Mouse (Mus musculus) left cerebral cortex, postnatal 14 days (tissue): ENCODE data around the gene Gpkow. TPM values are rescaled to one million over a fixed set of nuclear protein-coding genes. Genes with fewer than 3 reads are reported as not detected.
A peak's percentile ranks its signal among the peaks of the same experiment; 100 is the strongest.
"Not testable (repeated sequence)": the region's sequence is repeated elsewhere in the genome, so short reads cannot be mapped to it uniquely, and the experiment has no call there.

Experiments
- DNase-seq, 2 experiments: peaks; one replicate each; pipeline ENCODE4 v3.0.0; 2021 to 2022; ENCODE audit warnings: low spot score in 2 of 2, mixed read lengths in 1 of 2
- intact Hi-C: fragments of 180-260 bp; cut with DNase I; formaldehyde crosslinking; loops from one replicate; pipeline ENCODE4 v1.15.1; 2025
- total RNA-seq, 2 experiments: library from RNA; stranded (reverse); gene quantifications; 2 replicates each; pipeline ENCODE4 v1.2.3; 2021

Gpkow gene
- total RNA-seq, 2 experiments from 2014 or later: 33.7 to 34.6 TPM

GRCm38 (mm10) chrX:7739336-7740081 lies 42.6 kb downstream of the Gpkow start:
- peak in 1 of 2 experiments; percentile 37 for DNase-seq
- intact Hi-C loops: loop anchor here (5.0 kb wide), 1 partner anchor 38 kb away; no protein-coding TSS in a partner anchor

- intact Hi-C loops: no loop called here
- no peak for DNase-seq
These were observed 43.3 kb downstream of the Gpkow start for GRCm38 (mm10) chrX:7740082-7740819.

GRCm38 (mm10) chrX:7741103-7741502 lies 44.2 kb downstream of the Gpkow start:
- intact Hi-C loops: no loop called here

GRCm38 (mm10) chrX:7743470-7743869 lies 46.5 kb downstream of the Gpkow start:
- intact Hi-C loops: no loop called here
- DNase-seq: no peak

More at GRCm38 (mm10) chrX:7741103-7741502, 44.2 kb downstream of the Gpkow start:
- DNase-seq: no peak

- intact Hi-C loops: no loop called here
- DNase-seq: no peak
These were observed 48.0 kb downstream of the Gpkow start for GRCm38 (mm10) chrX:7744940-7745339.

- DNase-seq: no peak
- intact Hi-C loops: no loop called here
These were observed 48.5 kb downstream of the Gpkow start for GRCm38 (mm10) chrX:7745429-7745828.

- intact Hi-C loops: no loop called here
- DNase-seq: peak; percentile 63 to 76
These were observed 53.6 kb downstream of the Gpkow start, which contains the start of gene Ccdc120 for GRCm38 (mm10) chrX:7750432-7751116. Gene Ccdc120, minus strand, starts transcription at chrX:7750905.

- DNase-seq, intact Hi-C loops: not testable (repeated sequence)
These were observed 56.7 kb downstream of the Gpkow start for GRCm38 (mm10) chrX:7753627-7754026.

Other genes with a start within 250 kb of the Gpkow start
- gene Foxp3, start 123.5 kb upstream of the Gpkow start, total RNA-seq: not detected
- gene Ppp1r3f, start 122.8 kb upstream of the Gpkow start, total RNA-seq: 10 to 100 TPM; 16.4 to 16.7 TPM
- 10 to 100 TPM; 26.2 to 26.3 TPM for gene Ccdc22, start 91.6 kb upstream of the Gpkow start, total RNA-seq
- gene Cacna1f, start 90.0 kb upstream of the Gpkow start, total RNA-seq: under 1 TPM in 1 of 2 experiments, not detected in 1; 0.19 TPM
- 1,000 to 10,000 TPM; 2,344 to 2,346 TPM for gene Syp, start 58.7 kb upstream of the Gpkow start, total RNA-seq
- gene Prickle3, start 39.9 kb upstream of the Gpkow start, total RNA-seq: 1 to 10 TPM; 1.3 to 1.8 TPM
- gene Plp2, start 25.7 kb upstream of the Gpkow start, total RNA-seq: 10 to 100 TPM in 1 of 2 experiments, 1 to 10 TPM in 1; 9.1 to 12.4 TPM
- gene Magix, start 15.9 kb upstream of the Gpkow start, total RNA-seq: under 1 TPM; 0.11 to 0.15 TPM
- gene Wdr45, start 17.2 kb downstream of the Gpkow start, total RNA-seq: 10 to 100 TPM; 44.9 to 53.6 TPM
- not detected for gene Gm45208, start 25.1 kb downstream of the Gpkow start, total RNA-seq
- gene Praf2, start 31.3 kb downstream of the Gpkow start, total RNA-seq: 100 to 1,000 TPM; 102 to 110 TPM
- 10 to 100 TPM; 23.1 to 23.8 TPM for gene Ccdc120, start 53.8 kb downstream of the Gpkow start, total RNA-seq
- 10 to 100 TPM; 35.9 to 37.3 TPM for gene Tfe3, start 65.4 kb downstream of the Gpkow start, total RNA-seq
- 10 to 100 TPM; 83.3 to 92.9 TPM for gene Gripap1, start 92.6 kb downstream of the Gpkow start, total RNA-seq
- 1 to 10 TPM; 9.7 TPM for gene Kcnd1, start 125.2 kb downstream of the Gpkow start, total RNA-seq
- 10 to 100 TPM; 61.1 to 68.2 TPM for gene Otud5, start 144.2 kb downstream of the Gpkow start, total RNA-seq
- 10 to 100 TPM; 53.9 to 56.1 TPM for gene Pim2, start 181.1 kb downstream of the Gpkow start, total RNA-seq
- 10 to 100 TPM; 46.3 to 56.3 TPM for gene Slc35a2, start 186.9 kb downstream of the Gpkow start, total RNA-seq
- gene Pqbp1, start 202.1 kb downstream of the Gpkow start, total RNA-seq: 10 to 100 TPM; 79.9 to 80.4 TPM
- 10 to 100 TPM; 25.8 to 28.6 TPM for gene Timm17b, start 202.2 kb downstream of the Gpkow start, total RNA-seq
- not detected for gene Gm10491, start 210.7 kb downstream of the Gpkow start, total RNA-seq
- not detected for gene Gm10490, start 212.4 kb downstream of the Gpkow start, total RNA-seq
- 100 to 1,000 TPM; 329 to 351 TPM for gene Pcsk1n, start 222.7 kb downstream of the Gpkow start, total RNA-seq
- gene Eras, start 231.5 kb downstream of the Gpkow start, total RNA-seq: not detected